Mouse (Mus musculus): ENCODE results near the gene Glipr1. TPM values are rescaled to one million over a fixed set of nuclear protein-coding genes. Genes with fewer than 3 reads are reported as not detected.

The Glipr1 gene
- polyA plus RNA-seq, 1 experiment from 2014 or later, result 2.5 TPM

GRCm38 (mm10) chr10:111996911-111997347 lies 5.5 kb downstream of the Glipr1 start:
- H3K27ac ChIP-seq, result no peak overlapping the region
- H3K9me3 ChIP-seq (replicated peaks), result no peaks in the 10 kb centered on the region
- no peaks in the 10 kb centered on the region for H3K36me3 ChIP-seq
- WGBS, result 73% methylated on average over 8 of the region's 8 CpGs
- no peaks in the 10 kb centered on the region for H3K27me3 ChIP-seq
- no peak overlapping the region for H3K9ac ChIP-seq
- no peak for ATAC-seq (replicated peaks; ENCODE audit: low FRiP score)
- no peak overlapping the region for H3K4me3 ChIP-seq (replicated peaks)
- H3K4me2 ChIP-seq, result no peak overlapping the region
- no peaks in the 10 kb centered on the region for H3K4me1 ChIP-seq

GRCm38 (mm10) chr10:111996549-111996904 lies 5.9 kb downstream of the Glipr1 start:
- no peak overlapping the region for H3K27ac ChIP-seq
- no peak overlapping the region for H3K4me3 ChIP-seq (replicated peaks)
- no peaks in the 10 kb centered on the region for H3K27me3 ChIP-seq
- no peak overlapping the region for H3K4me2 ChIP-seq
- WGBS, result 85% methylated on average over 7 of the region's 7 CpGs
- no peaks in the 10 kb centered on the region for H3K9me3 ChIP-seq (replicated peaks)
- H3K9ac ChIP-seq, result no peak overlapping the region
- no peaks in the 10 kb centered on the region for H3K36me3 ChIP-seq
- H3K4me1 ChIP-seq, result no peaks in the 10 kb centered on the region
- ATAC-seq (replicated peaks; ENCODE audit: low FRiP score), result no peak

GRCm38 (mm10) chr10:111995803-111996548 lies 6.5 kb downstream of the Glipr1 start:
- Histone ChIP-seq H3K36me3 (no peaks in the 10 kb centered on the region), H3K4me1 (no peaks in the 10 kb centered on the region), H3K4me2 (no peak overlapping the region), H3K27me3 (no peaks in the 10 kb centered on the region), H3K9ac (no peak overlapping the region), H3K9me3 (replicated peaks) (no peaks in the 10 kb centered on the region), H3K4me3 (replicated peaks) (no peak overlapping the region), H3K27ac (no peak overlapping the region)
- no peak for ATAC-seq (replicated peaks; ENCODE audit: low FRiP score)
- WGBS, result 90% methylated on average over 11 of the region's 11 CpGs

GRCm38 (mm10) chr10:111986453-111986852 lies 16.0 kb downstream of the Glipr1 start:
- ATAC-seq (replicated peaks; ENCODE audit: low FRiP score), result no peak
- Histone ChIP-seq H3K27me3 (no peaks in the 10 kb centered on the region), H3K4me1 (no peaks in the 10 kb centered on the region), H3K36me3 (peaks cover 67% of the 10 kb centered on the region), H3K9me3 (replicated peaks) (no peaks in the 10 kb centered on the region), H3K27ac (no peak overlapping the region), H3K4me3 (replicated peaks) (no peak overlapping the region), H3K4me2 (no peak overlapping the region), H3K9ac (no peak overlapping the region)
- 76% methylated on average over 6 of the region's 6 CpGs for WGBS

- Histone ChIP-seq H3K9me3 (replicated peaks) (no peaks in the 10 kb centered on the region), H3K36me3 (peaks cover 95% of the 10 kb centered on the region), H3K4me3 (replicated peaks) (no peak overlapping the region), H3K27ac (no peak overlapping the region), H3K4me1 (no peaks in the 10 kb centered on the region), H3K27me3 (no peaks in the 10 kb centered on the region), H3K4me2 (no peak overlapping the region), H3K9ac (no peak overlapping the region)
- no peak for ATAC-seq (replicated peaks; ENCODE audit: low FRiP score)
- 87% methylated on average over 5 of the region's 5 CpGs for WGBS
Measured at GRCm38 (mm10) chr10:111983070-111983469, 19.4 kb downstream of the Glipr1 start.

- peaks cover 68% of the 10 kb centered on the region for H3K36me3 ChIP-seq
- H3K27ac ChIP-seq, result no peak overlapping the region
- H3K4me3 ChIP-seq (replicated peaks), result no peak overlapping the region
- 47% methylated on average over 5 of the region's 5 CpGs for WGBS
- ATAC-seq (replicated peaks; ENCODE audit: low FRiP score), result no peak
- H3K9me3 ChIP-seq (replicated peaks), result no peaks in the 10 kb centered on the region
- H3K9ac ChIP-seq, result no peak overlapping the region
- H3K4me1 ChIP-seq, result peaks cover 11% of the 10 kb centered on the region
- H3K4me2 ChIP-seq, result no peak overlapping the region
- H3K27me3 ChIP-seq, result no peaks in the 10 kb centered on the region
Measured at GRCm38 (mm10) chr10:111977584-111977983, 24.8 kb downstream of the Glipr1 start.

GRCm38 (mm10) chr10:111972542-111973361 lies 29.7 kb downstream of the Glipr1 start, which contains the start of gene Krr1:
TSS of gene Krr1 (plus strand) at chr10:111972664.
- peak within 1 kb of the TSS; percentile 81 for H3K4me2 ChIP-seq

GRCm38 (mm10) chr10:111971929-111972328 lies 30.5 kb downstream of the Glipr1 start:
- 0 out of 2 replicates have a peak, but pooled peaks have one; percentile 42 for ATAC-seq (replicated peaks; ENCODE audit: low FRiP score)
- whole genome bisulfite sequencing, result 83% methylated on average over 3 of the region's 3 CpGs
- H3K4me1 ChIP-seq, result peaks cover 11% of the 10 kb centered on the region
- H3K27me3 ChIP-seq, result 0 out of 2 replicates have a peak, but pooled peaks cover 2% of the 10 kb centered on the region
- H3K27ac ChIP-seq, result no peak overlapping the region
- H3K4me2 ChIP-seq, result 0 out of 2 replicates have a peak overlapping the region, but pooled peaks have one; percentile 19
- H3K9ac ChIP-seq, result no peak overlapping the region
- peaks cover 12% of the 10 kb centered on the region for H3K36me3 ChIP-seq
- no peaks in the 10 kb centered on the region for H3K9me3 ChIP-seq (replicated peaks)
- no peak overlapping the region for H3K4me3 ChIP-seq (replicated peaks)

More at GRCm38 (mm10) chr10:111972542-111973361, 29.7 kb downstream of the Glipr1 start, which contains the start of gene Krr1:
- ATAC-seq (replicated peaks; ENCODE audit: low FRiP score), result peak; percentile 98
- peaks cover 11% of the 10 kb centered on the region for H3K4me1 ChIP-seq
- no peaks in the 10 kb centered on the region for H3K9me3 ChIP-seq (replicated peaks)
- H3K27me3 ChIP-seq, result no peaks in the 10 kb centered on the region
- H3K9ac ChIP-seq, result peak within 1 kb of the TSS; percentile 89
- peak within 1 kb of the TSS; percentile 78 for H3K27ac ChIP-seq
- under 1% methylated on average over 51 of the region's 51 CpGs for WGBS
- H3K36me3 ChIP-seq, result peaks cover 20% of the 10 kb centered on the region
- peak within 1 kb of the TSS; percentile 89 for H3K4me3 ChIP-seq (replicated peaks)

GRCm38 (mm10) chr10:111966394-111966793 lies 36.0 kb downstream of the Glipr1 start:
- H3K9me3 ChIP-seq (replicated peaks), result no peaks in the 10 kb centered on the region
- no peak overlapping the region for H3K4me2 ChIP-seq
- H3K27me3 ChIP-seq, result 0 out of 2 replicates have a peak, but pooled peaks cover 5% of the 10 kb centered on the region
- H3K4me3 ChIP-seq (replicated peaks), result no peak overlapping the region
- H3K4me1 ChIP-seq, result no peaks in the 10 kb centered on the region
- whole genome bisulfite sequencing, result 64% methylated on average over 4 of the region's 4 CpGs
- H3K36me3 ChIP-seq, result no peaks in the 10 kb centered on the region
- ATAC-seq (replicated peaks; ENCODE audit: low FRiP score), result no peak
- H3K27ac ChIP-seq, result no peak overlapping the region
- no peak overlapping the region for H3K9ac ChIP-seq

GRCm38 (mm10) chr10:111960459-111960858 lies 42.0 kb downstream of the Glipr1 start:
- no peak overlapping the region for H3K4me3 ChIP-seq (replicated peaks)
- no peaks in the 10 kb centered on the region for H3K9me3 ChIP-seq (replicated peaks)
- ATAC-seq (replicated peaks; ENCODE audit: low FRiP score), result no peak
- no peaks in the 10 kb centered on the region for H3K36me3 ChIP-seq
- H3K27me3 ChIP-seq, result no peaks in the 10 kb centered on the region
- no peak overlapping the region for H3K9ac ChIP-seq
- no peaks in the 10 kb centered on the region for H3K4me1 ChIP-seq
- H3K27ac ChIP-seq, result no peak overlapping the region
- WGBS, result 86% methylated on average over 6 of the region's 6 CpGs
- H3K4me2 ChIP-seq, result no peak overlapping the region

- no peak for ATAC-seq (replicated peaks; ENCODE audit: low FRiP score)
- Histone ChIP-seq H3K27me3 (no peaks in the 10 kb centered on the region), H3K4me3 (replicated peaks) (no peak overlapping the region), H3K36me3 (no peaks in the 10 kb centered on the region), H3K9ac (no peak overlapping the region), H3K4me2 (no peak overlapping the region), H3K9me3 (replicated peaks) (no peaks in the 10 kb centered on the region), H3K4me1 (no peaks in the 10 kb centered on the region), H3K27ac (no peak overlapping the region)
- 87% methylated on average over 2 of the region's 2 CpGs for whole genome bisulfite sequencing
Measured at GRCm38 (mm10) chr10:111959353-111959752, 43.1 kb downstream of the Glipr1 start.

- peak; percentile 36; the same call in 1 of the 2 replicates for ATAC-seq (replicated peaks; ENCODE audit: low FRiP score)
- Histone ChIP-seq H3K4me1 (no peaks in the 10 kb centered on the region), H3K9ac (no peak overlapping the region), H3K36me3 (no peaks in the 10 kb centered on the region), H3K9me3 (replicated peaks) (no peaks in the 10 kb centered on the region), H3K27ac (no peak overlapping the region), H3K4me3 (replicated peaks) (no peak overlapping the region), H3K27me3 (no peaks in the 10 kb centered on the region), H3K4me2 (no peak overlapping the region)
- WGBS, result 38% methylated on average over 4 of the region's 4 CpGs
Measured at GRCm38 (mm10) chr10:111958046-111958421, 44.4 kb downstream of the Glipr1 start.

Data from kidney, embryonic 15.5 days (tissue).